Mouse (Mus musculus) thymus, adult 2 months (tissue): ENCODE results near the gene Wdr5. TPM values are rescaled to one million over a fixed set of nuclear protein-coding genes. Genes with fewer than 3 reads are reported as not detected.
"Not testable (repeated sequence)": the region's sequence is repeated elsewhere in the genome, so short reads cannot be mapped to it uniquely, and the experiment has no call there.

ENCODE experiments used
- DNase-seq: peaks from one replicate; pipeline ENCODE4 v3.0.0; 2021
- H3K27ac ChIP-seq: fragments of 200-500 bp; 2 replicates; pipeline ENCODE4 v1.5.1; 2012; ENCODE audit warnings: low read length, control low read depth; ENCODE audit not compliant: control insufficient read depth, insufficient read depth
- H3K27me3 ChIP-seq: fragments of 200-500 bp; 2 replicates; pipeline ENCODE4 v1.6.1; 2012; ENCODE audit warnings: mild to moderate bottlenecking, low read length, moderate library complexity, mixed read lengths; ENCODE audit not compliant: control insufficient read depth, insufficient read depth
- H3K36me3 ChIP-seq: fragments of 200-500 bp; 2 replicates; pipeline ENCODE4 v1.6.1; 2012; ENCODE audit warnings: mild to moderate bottlenecking, low read length, moderate library complexity; ENCODE audit not compliant: control insufficient read depth, insufficient read depth
- H3K4me1 ChIP-seq: fragments of 200-500 bp; replicated peaks from 2 replicates; pipeline ENCODE4 v1.6.1; 2012; ENCODE audit warnings: low read length; ENCODE audit not compliant: control insufficient read depth, insufficient read depth
- H3K4me3 ChIP-seq: fragments of 200-500 bp; 2 replicates; pipeline ENCODE4 v1.5.1; 2012; ENCODE audit warnings: mild to moderate bottlenecking, low read length, control low read depth, moderate library complexity; ENCODE audit not compliant: control insufficient read depth, insufficient read depth
- CTCF ChIP-seq: fragments of 200-500 bp; IDR thresholded peaks from 2 replicates; pipeline ENCODE4 v1.5.1; 2012; ENCODE audit warnings: mild to moderate bottlenecking, control low read depth, low read length, moderate library complexity, borderline replicate concordance; ENCODE audit not compliant: control insufficient read depth, poor library complexity, insufficient read depth; ENCODE audit errors: extremely low read depth
- POLR2A ChIP-seq: fragments of 200-500 bp; IDR thresholded peaks from 2 replicates; pipeline ENCODE4 v1.6.1; 2012; ENCODE audit warnings: mild to moderate bottlenecking, low read length, control low read depth, moderate library complexity; ENCODE audit not compliant: control insufficient read depth, poor library complexity, insufficient read depth; ENCODE audit errors: extremely low read depth
- WGBS: fragments of 180-500 bp; shearing (Covaris S2); methylation state at CpG from one replicate; pipeline ENCODE4 v1.1.7; 2018; 5-methylcytosine and 5-hydroxymethylcytosine counted together
- polyA plus RNA-seq: library from polyadenylated mRNA; depleted of rRNA; stranded (reverse); fragments of >200 nt; gene quantifications from 2 replicates; pipeline ENCODE4 v1.2.3, GENCODE M21; 2012

The Wdr5 gene
- polyA plus RNA-seq, 1 experiment = 42.9 TPM

GRCm38 (mm10) chr2:27496391-27497028, 18.4 kb upstream of the Wdr5 start:
- no peaks in the 10 kb centered on the region for H3K36me3 ChIP-seq
- H3K4me3 ChIP-seq = no peak overlapping the region
- no peaks in the 10 kb centered on the region for H3K27me3 ChIP-seq
- no peak for TF ChIP-seq CTCF
- no peak for TF ChIP-seq POLR2A
- H3K4me1 ChIP-seq = no peaks in the 10 kb centered on the region
- no peak overlapping the region for H3K27ac ChIP-seq
- 84% methylated on average over 23 of the region's 23 CpGs for WGBS
- DNase-seq = no peak

GRCm38 (mm10) chr2:27504113-27504885, 10.7 kb upstream of the Wdr5 start:
- TF ChIP-seq CTCF (no peak), POLR2A (no peak)
- no peaks in the 10 kb centered on the region for H3K36me3 ChIP-seq
- no peak overlapping the region for H3K4me3 ChIP-seq
- 56% methylated on average over 7 of the region's 7 CpGs for WGBS
- no peak overlapping the region for H3K27ac ChIP-seq
- H3K4me1 ChIP-seq = no peaks in the 10 kb centered on the region
- DNase-seq = no peak
- no peaks in the 10 kb centered on the region for H3K27me3 ChIP-seq

- TF ChIP-seq CTCF = no peak
- TF ChIP-seq POLR2A = no peak
- Histone ChIP-seq H3K36me3 (no peaks in the 10 kb centered on the region), H3K4me1 (no peaks in the 10 kb centered on the region), H3K4me3 (no peak overlapping the region), H3K27me3 (no peaks in the 10 kb centered on the region), H3K27ac (no peak overlapping the region)
- 73% methylated on average over 6 of the region's 6 CpGs for WGBS
- DNase-seq = no peak
Measured at GRCm38 (mm10) chr2:27505539-27505938, 9.4 kb upstream of the Wdr5 start.

- not testable (repeated sequence) for DNase-seq, H3K36me3 ChIP-seq, H3K27ac ChIP-seq, H3K4me1 ChIP-seq, H3K27me3 ChIP-seq, H3K4me3 ChIP-seq
- WGBS = 93% methylated on average over 4 of the region's 4 CpGs
Measured at GRCm38 (mm10) chr2:27506658-27507057, 8.3 kb upstream of the Wdr5 start.

- Histone ChIP-seq H3K27me3 (no peaks in the 10 kb centered on the region), H3K27ac (no peak within 1 kb of the TSS), H3K4me1 (no peaks in the 10 kb centered on the region), H3K4me3 (no peak within 1 kb of the TSS), H3K36me3 (no peaks in the 10 kb centered on the region)
- TF ChIP-seq CTCF (no peak), POLR2A (no peak)
- 98% methylated on average over 4 of the region's 4 CpGs for WGBS
- no peak for DNase-seq
Measured at GRCm38 (mm10) chr2:27507562-27507961, 7.4 kb upstream of the Wdr5 start, which contains the start of gene Brd3. Gene Brd3 (minus strand): TSS chr2:27507662.

GRCm38 (mm10) chr2:27510706-27511105, 4.3 kb upstream of the Wdr5 start:
- H3K36me3 ChIP-seq = no peaks in the 10 kb centered on the region
- 95% methylated on average over 7 of the region's 7 CpGs for whole genome bisulfite sequencing
- no peak overlapping the region for H3K27ac ChIP-seq
- TF ChIP-seq POLR2A (no peak), CTCF (no peak)
- peaks cover 10% of the 10 kb centered on the region for H3K4me1 ChIP-seq
- no peak for DNase-seq
- no peaks in the 10 kb centered on the region for H3K27me3 ChIP-seq
- no peak overlapping the region for H3K4me3 ChIP-seq
